Mouse (Mus musculus) hindbrain, embryonic 16.5 days (tissue): ENCODE measurements at regions not wholly inside any gene's neighbourhood (a gene's known extent, or its start where the extent isn't known, plus 50 kb on each side); places are given as distances from the start of the nearest gene placed in this dataset.
A peak's percentile ranks its signal among the peaks of the same experiment; 100 is the strongest.

ENCODE experiments used
- ATAC-seq: fragments of 200-750 bp; cut with Nextera tagmentation; 2 replicates; pipeline ENCODE4 v1.8.0; 2017; ENCODE audit warnings: moderate TSS enrichment, moderate library complexity
- H3K27ac ChIP-seq: fragments of 300-500 bp; sonication (generic); 2 replicates; pipeline ENCODE4 v1.5.1; 2014; ENCODE audit warnings: low read depth, mild to moderate bottlenecking, control low read depth, low read length, moderate library complexity
- H3K27me3 ChIP-seq: fragments of 300-500 bp; sonication (generic); replicated peaks from 2 replicates; pipeline ENCODE4 v1.6.1; 2014; ENCODE audit warnings: low read length; ENCODE audit not compliant: control insufficient read depth, insufficient read depth
- H3K36me3 ChIP-seq: fragments of 300-500 bp; sonication (generic); 2 replicates; pipeline ENCODE4 v1.6.1; 2014; ENCODE audit warnings: mild to moderate bottlenecking, low read length, moderate library complexity, mixed read lengths; ENCODE audit not compliant: control insufficient read depth, insufficient read depth
- H3K4me1 ChIP-seq: fragments of 300-500 bp; sonication (generic); 2 replicates; pipeline ENCODE4 v1.6.1; 2014; ENCODE audit warnings: low read depth, low read length; ENCODE audit not compliant: control insufficient read depth, insufficient read depth
- H3K4me2 ChIP-seq: fragments of 300-500 bp; sonication (generic); 2 replicates; pipeline ENCODE4 v1.6.1; 2014; ENCODE audit warnings: mild to moderate bottlenecking, low read length, control low read depth, moderate library complexity
- H3K4me3 ChIP-seq: fragments of 300-500 bp; sonication (generic); 2 replicates; pipeline ENCODE4 v1.5.1; 2014; ENCODE audit warnings: mild to moderate bottlenecking, low read length, control low read depth, moderate library complexity
- H3K9ac ChIP-seq: fragments of 300-500 bp; sonication (generic); 2 replicates; pipeline ENCODE4 v1.6.1; 2014; ENCODE audit warnings: low read depth, mild to moderate bottlenecking, control low read depth, low read length, moderate library complexity
- H3K9me3 ChIP-seq: fragments of 300-500 bp; sonication (generic); 2 replicates; pipeline ENCODE4 v1.6.1; 2014; ENCODE audit warnings: mild to moderate bottlenecking, low read length, moderate library complexity; ENCODE audit not compliant: control insufficient read depth
- WGBS: fragments of 180-500 bp; shearing (Covaris S2); extraction: QIAGEN DNeasy Blood & Tissue Kit; methylation state at CpG from one replicate; pipeline ENCODE4 v1.1.7; 2014; 5-methylcytosine and 5-hydroxymethylcytosine counted together

GRCm38 (mm10) chr14:67127118-67127517 lies 1118.1 kb upstream of the Gulo start:
- no peak overlapping the region for H3K27ac ChIP-seq
- peaks cover 2% of the 10 kb centered on the region; the same call in 1 of the 2 replicates for H3K4me1 ChIP-seq
- H3K9me3 ChIP-seq = peaks cover 2% of the 10 kb centered on the region; the same call in 1 of the 2 replicates
- H3K36me3 ChIP-seq = no peaks in the 10 kb centered on the region
- no peak for ATAC-seq
- WGBS = 60% methylated on average over 7 of the region's 7 CpGs
- no peak overlapping the region for H3K9ac ChIP-seq
- no peak overlapping the region for H3K4me2 ChIP-seq
- H3K27me3 ChIP-seq = no peaks in the 10 kb centered on the region
- no peak overlapping the region for H3K4me3 ChIP-seq

GRCm38 (mm10) chr14:67126254-67126653 lies 1117.2 kb upstream of the Gulo start:
- H3K4me2 ChIP-seq = no peak overlapping the region
- H3K4me1 ChIP-seq = peaks cover 2% of the 10 kb centered on the region; the same call in 1 of the 2 replicates
- no peaks in the 10 kb centered on the region for H3K36me3 ChIP-seq
- H3K4me3 ChIP-seq = no peak overlapping the region
- peak; percentile 54; the same call in 1 of the 2 replicates for ATAC-seq
- no peak overlapping the region for H3K9ac ChIP-seq
- no peak overlapping the region for H3K27ac ChIP-seq
- H3K27me3 ChIP-seq = no peaks in the 10 kb centered on the region
- whole genome bisulfite sequencing = 15% methylated on average over 6 of the region's 6 CpGs
- H3K9me3 ChIP-seq = peaks cover 2% of the 10 kb centered on the region; the same call in 1 of the 2 replicates

GRCm38 (mm10) chr14:67123300-67123699 lies 1114.3 kb upstream of the Gulo start:
- no peak overlapping the region for H3K9ac ChIP-seq
- H3K9me3 ChIP-seq = no peaks in the 10 kb centered on the region
- no peak overlapping the region for H3K27ac ChIP-seq
- H3K36me3 ChIP-seq = no peaks in the 10 kb centered on the region
- 70% methylated on average over 7 of the region's 7 CpGs for WGBS
- ATAC-seq = no peak
- peaks cover 2% of the 10 kb centered on the region; the same call in 1 of the 2 replicates for H3K4me1 ChIP-seq
- H3K27me3 ChIP-seq = no peaks in the 10 kb centered on the region
- H3K4me3 ChIP-seq = no peak overlapping the region
- no peak overlapping the region for H3K4me2 ChIP-seq
